Mouse (Mus musculus): ENCODE measurements around the gene Rabl3.

Gene Rabl3

DNA sequence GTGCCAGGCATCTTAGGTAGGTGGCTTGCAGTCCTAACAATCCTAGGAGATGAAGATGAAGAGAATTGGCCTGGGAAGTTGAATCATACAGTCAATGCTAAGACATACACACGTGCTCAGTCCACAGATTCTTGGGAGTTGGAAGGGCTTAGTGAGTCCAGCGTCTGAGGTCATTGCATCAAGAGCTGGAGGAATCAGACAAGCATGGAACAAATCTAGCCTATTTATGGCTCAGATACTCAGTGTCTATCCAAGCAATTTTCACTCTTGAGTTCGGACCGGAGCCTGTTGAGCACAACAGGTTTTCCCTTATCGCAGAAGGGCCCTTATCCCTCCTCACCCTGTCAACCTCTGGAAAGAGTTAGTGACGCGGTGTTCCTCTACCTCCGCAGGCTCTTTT is 51.9 kb downstream of the Rabl3 start:
- no peak for DNase-seq (ENCODE audit: low spot score)

DNA sequence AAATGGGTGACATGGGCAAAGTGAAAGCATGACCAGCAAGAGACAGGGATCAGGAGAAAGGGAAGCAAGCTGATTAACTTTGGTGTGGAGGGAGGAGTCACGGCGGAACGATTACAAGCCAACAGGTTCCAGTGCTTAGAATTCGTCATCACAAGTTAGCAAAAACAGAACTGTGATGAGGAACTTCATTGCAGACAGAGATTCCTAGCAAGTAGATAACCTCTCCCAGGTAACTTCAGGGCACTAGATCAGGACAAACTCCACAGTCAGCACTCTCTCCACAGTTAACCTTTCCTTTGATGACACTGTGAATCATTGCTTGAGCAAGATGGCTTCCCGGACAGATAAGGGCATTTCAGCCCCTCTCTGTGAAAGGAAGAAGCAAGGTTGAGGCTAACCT is 57.7 kb downstream of the Rabl3 start:
- no peak for DNase-seq (ENCODE audit: low spot score)

DNA sequence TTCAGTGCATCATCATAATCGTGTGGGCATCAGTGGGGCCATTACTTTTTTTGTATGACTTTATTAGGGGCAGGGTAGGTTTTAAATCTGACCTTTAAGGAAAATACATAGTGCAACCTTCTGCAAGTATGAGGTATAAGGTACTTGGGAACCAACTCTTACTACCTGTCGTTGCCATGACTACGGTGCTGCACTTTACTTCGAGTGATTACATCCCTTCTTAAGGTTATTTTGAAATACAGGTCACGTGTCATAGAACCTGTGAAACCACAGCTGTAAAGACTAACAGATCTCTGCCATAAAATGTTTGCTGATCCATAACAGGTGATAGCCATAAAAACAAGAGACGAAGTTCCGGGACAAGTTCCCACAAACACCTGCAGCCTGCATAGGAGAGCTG is 58.8 kb downstream of the Rabl3 start:
- no peak for DNase-seq (ENCODE audit: low spot score)

DNA sequence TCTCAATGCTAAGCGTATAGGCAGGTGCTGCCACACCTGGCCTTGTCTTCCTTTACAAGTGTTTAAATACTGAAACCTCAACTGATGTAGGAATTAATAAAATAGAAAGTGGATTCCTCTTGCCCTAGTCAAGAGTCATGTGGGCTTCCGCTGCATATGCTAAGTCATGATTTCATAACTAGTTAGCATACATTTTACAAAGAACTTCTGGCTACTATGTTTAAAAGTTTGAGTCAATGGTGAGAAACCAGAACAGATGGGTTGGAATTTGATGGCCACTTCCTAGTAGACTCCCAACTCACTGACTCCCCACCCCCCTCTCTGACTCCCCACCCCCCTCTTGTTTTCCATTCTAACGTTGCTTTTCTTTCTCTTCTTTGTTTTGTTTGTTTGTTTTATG is 59.6 kb downstream of the Rabl3 start:
- DNase-seq (ENCODE audit: low spot score), result no peak

DNA sequence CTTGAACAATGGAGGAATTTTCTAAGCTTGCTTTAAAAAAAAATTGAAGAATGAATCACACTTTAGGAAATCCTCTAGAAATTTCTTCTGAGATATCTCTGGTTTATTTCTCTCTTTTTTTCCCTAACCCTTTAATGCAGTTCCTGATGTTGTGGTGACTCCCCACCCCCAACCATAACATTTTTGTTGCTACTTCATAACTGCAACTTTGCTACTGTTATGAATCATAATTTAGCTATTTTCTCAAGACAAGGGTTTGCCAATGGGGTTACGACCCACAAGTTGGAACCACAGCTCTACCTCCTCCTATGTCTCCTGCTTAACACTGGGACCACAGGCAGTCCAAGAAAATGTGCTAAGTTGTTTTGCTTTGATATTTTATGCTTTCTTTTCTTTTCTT is 63.7 kb downstream of the Rabl3 start:
- DNase-seq (ENCODE audit: low spot score), result no peak

DNA sequence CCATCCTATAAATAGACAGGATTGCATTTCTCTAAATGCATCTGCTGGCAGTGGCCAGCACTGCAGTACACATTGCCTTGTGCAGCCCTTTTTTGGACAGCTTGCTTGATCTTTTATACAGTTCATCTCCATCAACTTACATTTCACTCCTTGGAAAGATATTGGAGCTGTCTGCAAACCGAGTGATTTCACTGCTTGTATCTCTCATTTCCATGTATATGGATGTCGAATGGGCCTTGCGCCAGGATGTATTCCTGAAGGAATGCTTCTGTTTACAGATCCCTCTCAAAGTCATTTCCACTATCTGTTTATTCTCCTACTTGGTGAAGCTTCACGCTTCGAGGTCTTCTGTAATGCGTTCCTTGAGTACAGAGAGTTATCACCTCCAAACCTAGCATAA is 64.6 kb downstream of the Rabl3 start:
- no peak for DNase-seq (ENCODE audit: low spot score)

DNA sequence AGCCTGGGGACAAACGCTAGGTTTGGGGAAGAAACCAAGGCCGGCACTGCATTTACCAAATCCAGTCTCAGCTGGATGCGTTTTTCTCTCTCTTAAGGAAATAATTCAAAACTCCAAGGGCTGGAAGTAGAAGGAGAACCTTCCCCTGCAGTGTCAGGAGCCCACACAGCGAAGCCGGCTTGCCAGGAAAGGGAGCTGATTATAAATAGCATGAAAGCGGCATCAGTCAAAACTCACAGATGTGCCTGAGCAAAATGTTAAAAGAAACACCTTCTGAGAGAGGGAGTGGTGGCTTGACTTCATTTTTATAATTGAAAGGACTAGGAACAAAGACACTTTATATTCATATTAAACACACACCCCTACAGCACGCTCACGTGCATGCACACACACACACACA is 70.6 kb downstream of the Rabl3 start:
- no peak for DNase-seq (ENCODE audit: low spot score)

DNA sequence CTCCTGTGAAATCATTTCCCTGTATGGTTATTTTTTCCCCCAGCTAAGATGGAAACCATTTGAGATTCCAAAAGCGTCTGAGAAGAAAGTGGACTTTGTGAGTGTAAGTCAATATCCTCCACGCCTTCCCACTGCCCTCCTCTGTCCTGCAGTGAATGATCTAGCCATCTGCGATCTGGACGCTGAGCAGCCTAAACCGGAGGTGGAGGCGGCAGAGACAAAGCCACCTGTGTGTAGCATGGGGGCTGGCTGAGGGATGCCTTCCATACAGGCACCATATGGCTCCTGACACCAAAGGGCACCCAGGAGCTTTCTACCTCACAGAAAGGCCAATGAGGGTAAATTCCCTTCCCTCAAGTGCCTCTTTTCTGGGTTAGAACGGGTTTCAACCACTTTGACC is 71.4 kb downstream of the Rabl3 start:
- DNase-seq (ENCODE audit: low spot score), result no peak

DNA sequence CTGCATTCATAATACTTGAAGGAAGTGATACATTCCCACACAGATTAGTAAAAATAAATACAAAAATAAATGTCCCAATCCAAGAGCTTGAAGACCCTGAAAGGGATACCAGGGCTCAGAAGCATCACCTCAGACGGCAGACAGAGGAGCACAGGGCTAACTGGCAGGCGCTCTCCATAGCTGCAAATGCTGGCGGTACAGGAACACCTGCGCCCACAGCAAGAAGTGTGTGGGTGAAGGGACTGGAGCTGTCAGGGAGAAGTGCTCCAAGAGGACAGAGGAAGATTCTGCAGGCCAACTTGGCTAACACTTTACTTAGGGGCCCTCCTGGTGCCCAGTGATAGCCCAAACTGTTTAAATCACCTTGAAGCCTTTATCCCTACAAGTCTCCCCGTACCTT is 72.3 kb downstream of the Rabl3 start:
- no peak for DNase-seq (ENCODE audit: low spot score)

DNA sequence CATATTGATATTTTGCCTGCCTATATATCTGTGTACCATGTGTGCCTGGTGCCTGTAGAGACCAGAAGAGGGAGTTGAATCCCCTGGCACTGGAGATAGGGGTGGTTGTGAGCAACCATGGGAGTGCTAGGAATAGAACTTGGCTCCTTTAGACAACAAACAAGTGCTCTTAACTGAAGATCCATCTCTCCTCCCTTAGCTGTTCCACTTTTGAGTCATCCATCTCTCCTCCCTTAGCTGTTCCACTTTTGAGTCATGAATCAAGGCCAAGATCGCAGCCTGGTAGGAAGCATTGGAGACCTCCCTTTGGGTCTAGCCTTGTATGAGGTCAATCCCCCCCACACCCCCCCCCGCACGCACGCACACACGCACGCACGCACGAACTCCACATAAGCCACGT is 74.9 kb downstream of the Rabl3 start:
- no peak for DNase-seq (ENCODE audit: low spot score)

DNA sequence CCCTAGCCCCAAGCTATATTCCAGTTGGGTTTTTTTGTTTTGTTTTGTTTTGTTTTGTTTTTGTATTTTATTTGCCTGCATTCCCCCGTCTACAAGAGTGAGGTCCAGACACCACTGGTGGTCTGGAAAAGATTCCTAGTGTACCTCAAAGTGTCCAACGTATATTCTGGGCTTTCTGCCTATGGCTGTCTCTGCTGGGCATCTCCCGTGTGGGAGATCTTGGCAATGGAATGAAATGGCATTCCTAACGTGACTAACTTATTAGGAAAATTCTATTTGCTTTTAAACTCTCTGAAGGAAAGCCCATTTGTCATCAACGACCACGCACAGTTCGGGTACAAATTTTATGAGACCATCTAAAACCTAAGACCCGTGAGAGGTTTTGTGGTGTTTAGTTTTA is 75.7 kb downstream of the Rabl3 start:
- DNase-seq (ENCODE audit: low spot score), result no peak

DNA sequence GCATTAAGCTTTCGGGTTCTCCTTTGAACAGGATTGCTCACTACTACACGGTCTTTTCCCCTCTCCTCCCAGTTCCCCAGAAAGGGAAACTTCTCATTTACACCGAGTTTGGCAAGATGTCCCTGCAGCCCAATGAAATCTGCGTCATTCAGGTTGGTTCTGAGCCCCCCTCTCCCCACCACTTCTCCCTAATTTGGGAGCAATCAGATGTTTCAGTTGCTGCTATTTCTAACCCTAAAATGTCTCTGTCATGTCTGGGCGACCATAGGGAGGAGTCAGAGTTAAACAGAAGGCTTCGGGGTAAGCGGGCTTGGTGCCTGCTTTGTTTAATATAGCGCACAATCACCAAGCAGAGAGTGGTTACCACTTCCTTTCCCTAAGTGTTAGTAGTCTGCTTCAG is 76.4 kb downstream of the Rabl3 start:
- no peak for DNase-seq (ENCODE audit: low spot score)

DNA sequence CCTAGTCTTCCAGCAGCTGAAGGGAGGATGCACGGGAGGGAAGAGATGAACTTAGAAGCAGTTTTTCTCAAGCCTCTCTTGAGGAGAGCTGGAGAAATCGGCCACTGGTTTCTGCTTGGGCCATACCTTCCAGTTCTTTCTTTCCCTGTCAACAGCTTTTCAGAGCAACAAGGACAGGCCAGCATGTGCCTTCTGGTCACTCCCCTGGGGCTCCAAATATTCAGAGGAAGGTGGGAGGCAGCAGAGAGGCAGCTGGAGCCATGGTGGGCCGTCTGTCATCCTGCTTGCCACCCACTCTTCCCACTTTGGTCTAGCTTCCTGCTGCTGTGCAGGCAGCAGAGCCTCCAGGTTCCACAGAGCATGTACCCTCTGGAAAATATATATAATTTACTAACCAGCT is 78.0 kb downstream of the Rabl3 start:
- DNase-seq (ENCODE audit: low spot score), result no peak

Data from ovary, postnatal 14 days (tissue).